Mouse (Mus musculus) midbrain, embryonic 10.5 days (tissue): ENCODE results near the gene Ms4a4d. TPM values are rescaled to one million over a fixed set of nuclear protein-coding genes. Genes with fewer than 3 reads are reported as not detected.

ENCODE experiments used
- DNase-seq: peaks from one replicate; pipeline ENCODE4 v3.0.0-alpha.2; 2017; ENCODE audit warnings: low spot score
- H3K27ac ChIP-seq: fragments of 300-500 bp; sonication (generic); replicated peaks from 2 replicates; pipeline ENCODE4 v1.5.1; 2016; ENCODE audit warnings: mild to moderate bottlenecking
- H3K27me3 ChIP-seq: fragments of 300-500 bp; sonication (generic); 2 replicates; pipeline ENCODE4 v1.6.1; 2016; ENCODE audit warnings: low read depth, mild to moderate bottlenecking; ENCODE audit not compliant: poor library complexity, severe bottlenecking
- H3K36me3 ChIP-seq: fragments of 300-500 bp; sonication (generic); 2 replicates; pipeline ENCODE4 v1.6.1; 2016; ENCODE audit warnings: mild to moderate bottlenecking, moderate library complexity
- H3K4me1 ChIP-seq: fragments of 300-500 bp; sonication (generic); 2 replicates; pipeline ENCODE4 v1.6.1; 2016
- H3K4me3 ChIP-seq: fragments of 300-500 bp; sonication (generic); 2 replicates; pipeline ENCODE4 v1.5.1; 2016; ENCODE audit warnings: mild to moderate bottlenecking, moderate library complexity
- H3K9me3 ChIP-seq: fragments of 300-500 bp; sonication (generic); replicated peaks from 2 replicates; pipeline ENCODE4 v1.6.1; 2016; ENCODE audit warnings: mild to moderate bottlenecking
- WGBS: fragments of 180-500 bp; shearing (Covaris S2); methylation state at CpG from one replicate; pipeline ENCODE4 v1.1.7; 2016; 5-methylcytosine and 5-hydroxymethylcytosine counted together
- polyA plus RNA-seq: library from polyadenylated mRNA; unstranded; fragments of >200 nt; fragmentation: Nextera tagmentation; extraction: Ambion mirVana; gene quantifications from 2 replicates; pipeline ENCODE4 v1.2.1, GENCODE M21; 2016

Gene Ms4a4d
- polyA plus RNA-seq, 1 experiment from 2014 or later, result 0.99 TPM

GRCm38 (mm10) chr19:11601349-11601748 is 64.7 kb downstream of the Ms4a4d start:
- WGBS, result 92% methylated on average over 3 of the region's 3 CpGs
- H3K4me3 ChIP-seq, result no peak overlapping the region

GRCm38 (mm10) chr19:11602026-11602425 is 65.4 kb downstream of the Ms4a4d start:
- Histone ChIP-seq H3K4me3 (no peak overlapping the region), H3K36me3 (no peaks in the 10 kb centered on the region), H3K4me1 (no peaks in the 10 kb centered on the region), H3K27ac (no peak overlapping the region), H3K27me3 (no peaks in the 10 kb centered on the region), H3K9me3 (no peaks in the 10 kb centered on the region)
- WGBS, result 93% methylated on average over 2 of the region's 2 CpGs
- no peak for DNase-seq

More at GRCm38 (mm10) chr19:11601349-11601748, 64.7 kb downstream of the Ms4a4d start:
- no peak for DNase-seq
- Histone ChIP-seq H3K36me3 (no peaks in the 10 kb centered on the region), H3K9me3 (no peaks in the 10 kb centered on the region), H3K4me1 (no peaks in the 10 kb centered on the region), H3K27ac (no peak overlapping the region), H3K27me3 (no peaks in the 10 kb centered on the region)

- H3K27me3 ChIP-seq, result no peaks in the 10 kb centered on the region
- H3K9me3 ChIP-seq, result no peaks in the 10 kb centered on the region
- no peaks in the 10 kb centered on the region for H3K4me1 ChIP-seq
- 92% methylated on average over 2 of the region's 2 CpGs for WGBS
- no peak within 1 kb of the TSS for H3K4me3 ChIP-seq
- H3K27ac ChIP-seq, result no peak within 1 kb of the TSS
- H3K36me3 ChIP-seq, result no peaks in the 10 kb centered on the region
- DNase-seq, result no peak
Observed at GRCm38 (mm10) chr19:11604603-11605002, 68.0 kb downstream of the Ms4a4d start, which contains the start of gene Ms4a6d. TSS of gene Ms4a6d (minus strand) at chr19:11604849.

Other genes with a start within 250 kb of the Ms4a4d start
- not detected in 2 replicates for gene Ms4a14, start 222.3 kb upstream of the Ms4a4d start, polyA plus RNA-seq
- 0.37 and 0.89 TPM in 2 replicates for gene Ms4a7, start 200.7 kb upstream of the Ms4a4d start, polyA plus RNA-seq
- gene Ms4a4a, start 161.3 kb upstream of the Ms4a4d start, polyA plus RNA-seq, result 0.90 and 3.7 TPM in 2 replicates
- gene Ms4a4c, start 132.0 kb upstream of the Ms4a4d start, polyA plus RNA-seq, result 0.20 TPM in 1 of 2 replicates, not detected in the other
- gene Ms4a4b, start 93.2 kb upstream of the Ms4a4d start, polyA plus RNA-seq, result not detected in 2 replicates
- gene Ms4a6c, start 67.4 kb upstream of the Ms4a4d start, polyA plus RNA-seq, result 2.0 and 2.2 TPM in 2 replicates
- gene Gm8369, start 50.9 kb upstream of the Ms4a4d start, polyA plus RNA-seq, result not detected in 2 replicates
- gene Ms4a6b, start 20.3 kb upstream of the Ms4a4d start, polyA plus RNA-seq, result 2.3 and 3.0 TPM in 2 replicates
- 1.4 and 2.5 TPM in 2 replicates for gene Ms4a6d, start 68.0 kb downstream of the Ms4a4d start, polyA plus RNA-seq
- gene Ms4a2, start 86.9 kb downstream of the Ms4a4d start, polyA plus RNA-seq, result not detected in 2 replicates
- not detected in 2 replicates for gene Ms4a3, start 104.0 kb downstream of the Ms4a4d start, polyA plus RNA-seq
- gene Oosp2, start 123.8 kb downstream of the Ms4a4d start, polyA plus RNA-seq, result not detected in 2 replicates
- gene Oosp1, start 154.3 kb downstream of the Ms4a4d start, polyA plus RNA-seq, result not detected in 2 replicates
- not detected in 2 replicates for gene Oosp3, start 160.3 kb downstream of the Ms4a4d start, polyA plus RNA-seq
- not detected in 2 replicates for gene Gif, start 210.8 kb downstream of the Ms4a4d start, polyA plus RNA-seq
- gene Mrpl16, start 233.6 kb downstream of the Ms4a4d start, polyA plus RNA-seq, result 56.0 and 57.6 TPM in 2 replicates